Mouse (Mus musculus) left cerebral cortex, postnatal 14 days (tissue): ENCODE measurements around the gene Rpl19. TPM values are rescaled to one million over a fixed set of nuclear protein-coding genes. Genes with fewer than 3 reads are reported as not detected.
A peak's percentile ranks its signal among the peaks of the same experiment; 100 is the strongest.

Experiments used
- DNase-seq, 2 experiments: peaks; one replicate each; pipeline ENCODE4 v3.0.0; 2021 to 2022; ENCODE audit warnings: low spot score in 2 of 2, mixed read lengths in 1 of 2
- intact Hi-C: fragments of 180-260 bp; cut with DNase I; formaldehyde crosslinking; loops from one replicate; pipeline ENCODE4 v1.15.1; 2025
- total RNA-seq, 2 experiments: library from RNA; stranded (reverse); gene quantifications; 2 replicates each; pipeline ENCODE4 v1.2.3; 2021

Rpl19 gene
- total RNA-seq, 2 experiments from 2014 or later = 536 to 545 TPM

DNA sequence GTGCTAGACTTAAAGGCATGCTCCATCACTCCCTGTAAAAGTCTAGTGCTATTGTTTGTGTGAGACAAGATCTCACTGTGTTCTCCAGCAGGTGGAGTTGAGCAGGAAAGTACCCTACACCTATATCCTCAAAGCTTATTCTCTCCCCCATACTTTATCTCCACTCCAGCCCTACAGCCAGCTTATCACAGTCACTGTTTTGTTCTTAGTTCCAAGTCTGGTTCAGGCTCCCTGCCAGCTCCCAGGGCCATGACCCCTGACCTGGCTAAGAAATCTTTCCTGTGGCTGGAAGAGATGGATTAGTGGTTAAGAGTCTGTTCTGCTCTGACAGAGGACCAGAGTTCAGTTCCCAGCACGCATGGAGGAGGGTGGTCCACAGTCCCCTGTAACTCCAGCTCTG is 20.0 kb downstream of the Rpl19 start:
- DNase-seq = no peak
- intact Hi-C loops = no loop called here

DNA sequence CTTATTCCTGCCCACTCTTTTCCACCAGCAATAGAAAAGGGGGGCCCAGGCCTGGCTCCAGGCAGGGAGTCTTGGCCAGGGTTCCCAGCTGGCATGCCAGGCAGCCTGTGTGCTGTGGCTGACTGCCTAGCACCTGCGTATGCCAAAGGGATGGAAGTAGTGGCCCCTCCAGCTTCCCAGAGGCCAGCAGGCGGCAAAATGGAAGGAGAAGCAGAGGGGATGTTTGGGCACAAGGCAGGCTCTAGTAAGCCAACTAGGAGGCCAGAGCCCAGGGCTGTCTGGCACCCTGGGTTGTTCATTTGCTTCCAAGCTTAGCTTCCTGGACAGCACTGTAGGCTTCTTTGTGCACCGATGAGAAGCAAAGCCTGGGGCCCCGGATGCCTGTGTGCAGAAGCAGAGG is 21.2 kb downstream of the Rpl19 start:
- peak in 1 of 2 experiments; percentile 54 for DNase-seq
- intact Hi-C loops = no loop called here

DNA sequence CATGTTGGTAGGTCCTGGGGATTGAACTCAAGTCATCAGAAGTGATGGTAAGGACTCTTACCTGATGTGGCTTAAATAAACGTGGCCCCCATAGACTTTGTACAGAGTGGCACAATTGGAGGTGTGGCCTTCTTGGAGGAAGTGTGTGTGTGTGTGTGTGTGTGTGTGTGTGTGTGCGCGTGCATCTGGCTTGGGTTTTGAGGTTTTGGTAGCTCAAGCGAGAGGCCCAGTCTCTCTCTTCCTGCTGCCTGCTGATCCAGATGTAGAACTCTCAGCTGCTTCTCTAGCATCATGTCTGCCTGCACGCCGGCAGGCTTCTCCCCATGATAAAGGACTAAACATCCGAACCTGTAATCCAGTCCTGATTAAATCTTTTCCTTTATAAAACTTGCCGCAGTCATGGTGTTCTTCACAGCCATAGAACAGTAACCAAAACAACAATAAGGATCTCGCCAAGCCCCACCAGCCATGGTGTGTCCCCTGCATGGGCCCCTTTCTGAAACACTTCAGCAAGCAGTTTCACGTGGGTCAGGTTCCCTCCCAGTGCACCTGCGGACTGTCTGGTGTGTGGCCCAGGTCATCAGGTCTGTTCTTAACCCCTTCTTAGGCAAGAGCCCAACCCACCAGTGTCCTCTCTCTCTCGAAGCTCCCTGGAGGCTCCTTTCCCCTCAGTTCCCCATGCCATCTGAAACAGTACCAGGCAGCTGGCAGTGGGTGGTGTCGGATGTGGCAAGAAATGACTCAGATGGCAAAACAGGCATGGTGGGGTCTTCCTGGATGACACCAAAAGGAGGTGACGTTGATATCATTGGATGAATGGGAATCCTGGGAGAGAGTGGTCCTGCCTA is 23.4 kb downstream of the Rpl19 start:
- intact Hi-C loops = no loop called here
- DNase-seq = no peak

DNA sequence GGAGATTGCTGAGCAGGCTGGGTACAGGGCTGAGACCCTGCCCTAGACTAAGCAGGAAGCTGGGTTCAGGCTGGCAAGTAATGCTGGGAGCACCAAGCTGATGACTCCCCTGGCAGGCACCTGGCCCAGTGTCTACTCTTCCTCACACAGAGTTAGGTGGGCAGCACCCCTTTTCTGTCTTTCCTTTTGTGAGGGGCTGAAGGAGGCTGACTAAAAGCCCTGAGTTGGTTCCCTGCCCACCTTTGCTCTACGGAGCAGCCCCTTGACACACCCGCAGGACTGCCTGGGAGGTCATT is 24.0 kb downstream of the Rpl19 start:
- intact Hi-C loops = no loop called here
- DNase-seq = no peak

DNA sequence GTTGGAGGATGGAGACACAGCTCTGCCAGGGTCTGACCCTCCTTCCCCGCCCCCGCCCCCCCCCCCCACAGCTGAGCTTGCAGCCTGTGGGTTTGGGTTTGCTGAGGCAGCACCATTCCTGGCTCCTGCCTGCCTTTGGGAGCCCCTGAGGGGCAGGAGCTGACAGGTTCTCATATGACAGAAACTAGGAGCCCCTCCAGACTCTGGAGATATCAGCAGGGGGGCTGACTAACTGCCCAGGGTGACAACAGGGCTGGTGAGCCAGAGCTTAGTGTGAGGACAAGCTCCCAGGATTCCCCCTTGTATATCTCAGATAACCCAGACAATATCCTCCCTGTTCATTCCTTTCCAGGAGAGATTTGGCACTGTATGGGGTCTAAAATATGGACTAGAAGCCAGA is 24.4 kb downstream of the Rpl19 start:
- intact Hi-C loops = no loop called here
- no peak for DNase-seq

DNA sequence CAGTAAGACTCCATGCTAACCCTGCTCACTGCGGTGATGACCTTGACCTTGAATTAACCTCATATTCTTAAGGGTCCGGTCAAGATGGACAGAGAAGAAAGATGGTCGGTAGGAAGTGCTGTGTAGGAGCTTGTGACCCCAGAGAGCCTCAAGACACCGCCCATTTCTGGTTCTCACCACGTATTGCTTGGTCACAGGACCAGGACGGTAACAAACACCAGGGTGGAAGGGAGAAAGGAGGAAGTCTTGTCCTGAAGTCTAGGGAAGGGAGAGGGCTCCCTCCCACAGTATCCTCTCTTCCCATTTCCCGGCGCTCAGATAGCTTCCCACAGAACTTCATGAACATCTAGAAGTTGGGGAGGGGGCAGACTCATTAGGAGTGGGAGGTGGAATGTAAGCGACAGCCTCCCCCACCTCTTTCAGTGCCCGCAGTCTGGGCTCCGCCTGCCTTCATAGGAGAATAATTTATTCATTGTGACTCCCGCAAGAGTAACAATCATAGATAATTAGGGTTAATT is 25.2 kb downstream of the Rpl19 start:
- intact Hi-C loops = no loop called here
- DNase-seq = no peak

DNA sequence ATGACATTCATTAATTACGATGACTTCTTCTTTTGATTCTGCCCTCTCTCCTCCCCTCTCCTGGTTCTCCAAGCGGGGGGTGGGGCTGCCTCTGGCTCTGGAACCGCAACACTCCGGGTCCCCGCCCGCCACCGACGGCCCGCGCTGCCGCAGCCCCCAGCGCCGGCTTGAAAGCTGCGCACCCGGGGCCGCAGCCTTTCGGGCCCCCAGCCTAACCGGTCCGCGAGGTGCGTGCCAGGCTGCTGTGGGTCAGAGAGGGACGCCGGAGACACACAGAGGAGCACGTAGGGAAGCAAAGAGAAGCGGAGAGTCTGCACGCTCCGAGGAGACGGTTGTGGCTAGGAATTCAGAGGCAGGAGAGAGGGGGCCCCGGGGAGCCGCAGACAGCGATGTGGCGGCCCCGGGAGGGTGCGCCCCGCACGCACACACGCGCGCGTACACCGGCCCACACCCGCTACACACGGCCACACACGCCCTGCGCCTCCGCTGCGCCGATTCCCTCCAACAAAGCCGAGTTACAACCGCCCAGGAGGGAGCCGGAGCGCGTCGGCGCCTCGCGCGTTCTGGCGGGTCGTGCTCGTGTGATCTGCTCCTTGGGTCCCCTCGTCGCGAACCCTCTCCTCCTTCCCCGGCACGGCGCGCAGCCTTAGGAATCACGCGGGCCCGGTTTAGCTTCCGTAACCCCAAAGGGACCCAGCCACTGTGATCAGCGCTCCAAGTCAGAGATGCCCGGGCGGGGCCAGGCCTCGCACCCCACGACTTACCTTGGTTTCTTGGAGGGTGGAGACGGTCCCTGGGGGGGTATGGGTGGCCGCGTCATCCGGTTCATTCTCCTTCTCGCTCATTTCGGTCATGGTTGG is 25.8 kb downstream of the Rpl19 start:
- intact Hi-C loops = no loop called here

DNA sequence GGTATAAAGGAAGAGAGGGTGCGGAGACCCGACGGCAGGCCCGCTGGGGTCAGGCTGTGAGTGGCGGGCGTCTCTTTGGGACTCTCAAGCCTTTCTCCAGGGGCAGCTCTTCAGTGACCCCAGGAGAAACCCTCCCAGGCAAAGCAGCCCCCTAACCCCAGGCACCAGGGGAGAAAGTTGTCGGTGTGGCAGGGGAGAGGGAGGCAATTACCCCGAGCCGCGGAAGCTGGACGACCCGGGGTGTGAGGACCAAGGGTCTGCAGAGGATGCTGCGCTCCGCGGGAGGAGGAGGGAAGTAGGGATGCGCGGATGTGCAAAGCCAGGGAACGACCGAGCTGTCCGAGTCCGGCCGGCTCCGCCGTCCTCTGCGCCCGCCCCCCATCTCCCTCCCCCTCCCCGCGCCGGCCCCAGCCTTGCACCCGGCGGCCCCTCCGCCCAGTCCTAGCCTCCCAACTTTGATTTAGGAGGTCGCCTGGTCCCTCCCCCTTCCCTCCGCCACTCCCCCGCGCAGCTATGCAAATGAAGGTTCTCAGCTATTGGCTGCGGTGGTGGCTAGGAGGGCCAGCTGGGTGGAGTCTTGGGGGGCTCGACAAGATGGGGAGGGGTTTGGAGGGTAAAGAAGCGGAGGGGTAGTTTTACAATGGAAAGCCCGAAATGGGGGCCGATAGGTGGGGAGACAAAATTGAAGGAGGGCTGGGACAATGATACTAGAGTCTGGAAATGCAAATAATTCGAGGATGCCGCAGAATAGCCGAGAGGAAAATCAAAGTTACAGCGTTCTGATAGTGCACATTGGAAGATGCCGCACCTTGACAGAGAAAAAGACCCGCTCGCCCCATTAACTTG is 26.7 kb downstream of the Rpl19 start, which contains the start of gene Stac2:
Gene Stac2 (minus strand): TSS at position 474 of the 846 bp plus-strand sequence.
- intact Hi-C loops = no loop called here
- peak in 1 of 2 experiments; percentile 67 for DNase-seq

More for the DNA sequence above, 25.8 kb downstream of the Rpl19 start:
- no peak for DNase-seq

DNA sequence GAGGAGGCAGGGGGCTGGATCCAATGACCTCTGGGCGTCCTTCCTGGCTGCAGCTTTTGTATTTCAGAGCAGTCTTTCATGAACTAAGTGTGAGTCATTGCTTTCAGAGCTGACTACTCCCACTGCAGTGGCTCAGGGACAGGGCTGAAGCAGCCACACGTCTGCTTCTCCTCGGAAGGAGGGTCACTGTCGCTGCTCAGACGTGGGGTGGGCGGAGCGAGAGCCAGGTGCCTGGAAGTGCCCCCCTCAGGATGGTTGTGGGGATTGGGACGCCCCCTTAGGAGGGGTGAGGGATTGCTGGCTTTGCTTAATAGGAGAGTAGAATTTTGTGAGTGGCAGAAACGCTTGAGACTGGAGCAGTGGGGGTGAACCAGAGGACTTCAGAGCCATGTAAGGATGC is 31.0 kb downstream of the Rpl19 start:
- intact Hi-C loops = no loop called here
- DNase-seq = no peak

DNA sequence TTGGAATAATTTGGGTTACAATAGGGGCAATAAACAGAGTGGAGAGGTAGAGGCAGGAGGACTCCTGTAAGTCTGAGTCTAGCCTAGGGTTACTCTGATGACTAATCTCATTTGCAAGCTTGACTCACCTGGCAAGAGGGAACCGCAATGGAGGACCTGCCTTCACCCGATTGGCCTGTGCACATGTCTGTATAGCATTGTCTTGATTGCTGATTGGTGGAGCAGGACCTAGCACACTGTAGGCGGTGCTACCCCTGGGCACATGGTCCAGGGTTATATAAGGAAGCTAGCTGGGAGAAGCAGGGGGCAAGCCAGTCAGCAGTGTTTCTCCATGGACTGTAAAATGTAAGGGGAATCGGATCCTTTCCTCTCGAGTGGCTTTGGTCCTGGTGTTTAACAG is 31.5 kb downstream of the Rpl19 start:
- DNase-seq = peak in 1 of 2 experiments; percentile 58
- intact Hi-C loops = no loop called here

DNA sequence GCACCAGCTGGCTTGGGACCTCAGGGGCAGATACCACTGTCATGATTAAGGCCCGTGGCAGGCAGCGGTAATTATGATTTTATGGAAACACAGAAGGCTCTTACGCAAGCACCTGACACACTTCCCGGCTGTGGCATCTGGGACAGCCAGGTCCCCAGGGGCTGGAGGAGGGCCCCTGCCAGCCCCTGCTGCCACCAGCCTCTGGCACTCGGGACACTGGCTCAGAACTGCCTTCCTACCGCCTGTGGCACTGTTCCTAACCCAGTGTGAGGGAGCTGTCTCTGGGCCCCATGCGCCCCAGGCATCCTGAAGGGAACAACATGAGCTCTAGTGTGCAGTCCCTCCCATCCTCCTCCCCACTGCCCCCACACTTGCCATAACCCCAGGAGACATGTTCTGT is 33.2 kb downstream of the Rpl19 start:
- intact Hi-C loops = no loop called here
- DNase-seq = no peak

DNA sequence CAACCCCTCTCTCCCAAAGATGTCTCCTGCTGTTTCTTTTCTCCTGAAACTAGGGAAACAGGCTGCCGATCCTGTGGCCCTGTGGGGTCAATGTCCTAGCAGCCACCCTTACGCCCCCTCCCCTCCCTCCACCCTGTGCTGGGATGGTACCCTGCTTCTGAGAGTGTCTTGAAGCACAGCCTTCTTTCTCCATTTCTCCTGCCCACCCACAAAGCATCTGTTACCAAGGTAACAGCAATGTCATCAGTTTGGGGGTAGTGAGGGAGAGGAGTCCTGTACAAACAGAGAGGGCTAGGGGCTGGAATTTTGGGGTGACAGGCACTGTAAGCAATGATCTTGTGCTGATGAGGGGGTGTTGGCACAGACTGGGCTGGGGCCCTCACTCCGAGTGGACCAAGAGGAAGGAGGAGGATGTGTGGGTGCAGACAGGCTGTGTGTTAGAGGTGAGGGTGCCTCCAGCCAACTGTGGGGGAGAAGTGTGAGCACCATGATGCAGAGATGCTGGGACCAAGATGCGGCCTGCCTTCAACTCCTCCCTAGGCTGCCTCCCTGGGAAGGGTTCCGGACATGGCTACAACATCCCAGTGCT is 33.7 kb downstream of the Rpl19 start:
- DNase-seq = peak in 1 of 2 experiments; percentile 29
- intact Hi-C loops = no loop called here

DNA sequence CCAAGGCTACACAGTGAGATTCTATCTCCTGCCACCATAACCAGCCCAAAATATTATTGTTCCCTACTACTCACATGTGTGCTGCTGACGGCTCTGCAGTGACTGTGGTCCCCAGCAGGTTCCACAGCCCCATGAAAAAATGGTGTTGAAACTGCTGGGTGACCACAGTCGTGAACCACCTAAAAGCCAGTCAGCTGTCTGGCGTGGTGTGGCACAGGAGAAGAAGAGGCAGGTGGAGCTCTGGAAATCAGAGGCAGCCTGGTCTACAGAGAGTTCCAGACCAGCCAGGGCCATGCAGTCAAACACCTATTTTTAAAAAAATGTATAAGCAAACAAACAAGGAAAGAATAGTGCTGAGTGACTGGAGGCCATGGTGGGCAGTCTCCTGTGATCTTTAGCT is 34.9 kb downstream of the Rpl19 start:
- DNase-seq = no peak
- intact Hi-C loops = no loop called here

DNA sequence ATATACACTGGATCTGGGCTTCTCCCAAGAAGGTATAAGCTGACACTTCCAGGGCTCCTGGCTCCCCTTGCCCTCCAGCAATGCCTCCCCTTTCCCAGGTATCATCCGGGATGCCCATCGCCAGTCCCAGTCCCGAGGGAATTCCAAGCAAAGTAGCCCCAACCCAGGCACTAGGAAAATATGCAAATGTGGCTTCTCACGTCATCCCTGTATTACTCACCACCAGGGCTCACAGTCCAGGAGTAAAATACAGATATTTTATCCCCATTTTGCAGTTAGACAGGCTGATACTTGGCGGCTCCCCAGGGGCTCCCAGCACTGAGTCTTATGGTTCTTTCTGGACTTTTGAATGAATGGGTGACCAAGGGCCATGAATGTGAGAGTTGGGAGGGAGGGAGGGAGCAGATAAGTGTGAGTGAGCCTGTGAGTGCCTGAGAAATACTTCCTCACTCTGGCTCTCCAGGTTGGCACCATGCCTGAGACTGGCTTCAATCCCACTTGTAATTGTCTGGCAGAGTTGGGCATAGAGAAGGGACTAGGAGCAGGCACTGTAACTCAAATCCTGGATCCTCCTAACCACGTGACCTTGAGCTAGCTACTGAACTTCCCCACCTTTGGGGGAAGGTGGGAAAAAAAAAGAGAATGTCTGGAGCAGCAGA is 35.5 kb downstream of the Rpl19 start:
- intact Hi-C loops = no loop called here
- peak in 1 of 2 experiments; percentile 54 for DNase-seq

DNA sequence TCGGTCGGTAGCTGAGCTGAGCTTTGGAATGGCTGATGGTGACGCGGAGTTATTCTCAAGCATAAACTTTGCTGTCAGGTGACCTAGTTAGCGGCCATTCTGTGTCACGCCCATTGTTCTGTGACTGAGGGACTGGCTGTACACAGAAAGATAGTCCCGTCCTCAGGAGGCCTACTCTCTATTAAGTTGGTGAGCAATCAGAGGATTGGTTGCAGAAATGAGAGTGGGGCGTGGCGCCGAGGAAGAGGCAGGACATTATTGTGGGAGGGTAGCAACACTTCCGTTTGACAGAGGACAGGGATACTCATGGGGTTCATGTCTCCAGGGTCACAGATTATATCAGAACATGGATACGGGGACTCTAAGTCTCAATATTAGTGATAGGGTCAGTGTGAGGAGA is 39.7 kb downstream of the Rpl19 start:
- no peak for DNase-seq
- intact Hi-C loops = no loop called here

DNA sequence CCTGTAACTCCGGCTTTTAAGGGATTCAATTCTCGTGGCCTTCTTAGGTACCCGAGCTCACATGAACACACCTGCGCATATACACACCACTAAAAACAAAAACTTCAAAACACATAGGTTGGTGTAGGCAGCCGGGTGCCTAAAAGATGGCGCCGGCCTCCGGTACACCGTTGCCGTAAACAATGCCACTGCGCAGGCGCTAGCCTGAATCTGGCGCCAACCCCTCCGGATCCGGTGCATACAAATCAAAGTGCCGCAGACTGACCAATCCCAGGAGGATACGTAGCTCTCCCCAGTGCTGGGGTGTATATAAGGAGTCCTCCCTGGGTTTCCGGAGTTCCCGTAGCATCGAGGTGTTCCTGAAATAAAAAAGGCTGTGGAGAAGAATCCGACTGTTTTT is 40.7 kb downstream of the Rpl19 start:
- intact Hi-C loops = no loop called here
- no peak for DNase-seq

DNA sequence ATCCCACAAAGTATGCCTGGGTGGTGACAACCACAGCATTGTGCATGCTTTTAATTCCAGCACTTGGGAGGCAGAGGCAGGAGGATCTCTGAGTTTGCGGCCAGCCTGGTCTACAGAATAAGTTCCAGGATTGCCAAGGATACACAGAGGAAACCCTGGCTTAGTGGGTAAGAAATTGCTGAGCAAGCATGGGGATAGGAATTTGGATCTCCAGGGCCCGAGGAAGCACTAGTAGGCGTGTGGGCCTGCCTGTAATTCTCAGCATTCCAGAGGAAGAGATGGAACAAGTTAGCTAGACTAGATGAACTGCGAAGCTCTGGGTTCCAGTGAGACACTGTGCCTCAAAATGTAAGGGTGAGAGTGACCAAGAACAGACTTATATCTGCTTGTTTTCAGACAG is 46.9 kb downstream of the Rpl19 start:
- DNase-seq = no peak
- intact Hi-C loops = no loop called here

DNA sequence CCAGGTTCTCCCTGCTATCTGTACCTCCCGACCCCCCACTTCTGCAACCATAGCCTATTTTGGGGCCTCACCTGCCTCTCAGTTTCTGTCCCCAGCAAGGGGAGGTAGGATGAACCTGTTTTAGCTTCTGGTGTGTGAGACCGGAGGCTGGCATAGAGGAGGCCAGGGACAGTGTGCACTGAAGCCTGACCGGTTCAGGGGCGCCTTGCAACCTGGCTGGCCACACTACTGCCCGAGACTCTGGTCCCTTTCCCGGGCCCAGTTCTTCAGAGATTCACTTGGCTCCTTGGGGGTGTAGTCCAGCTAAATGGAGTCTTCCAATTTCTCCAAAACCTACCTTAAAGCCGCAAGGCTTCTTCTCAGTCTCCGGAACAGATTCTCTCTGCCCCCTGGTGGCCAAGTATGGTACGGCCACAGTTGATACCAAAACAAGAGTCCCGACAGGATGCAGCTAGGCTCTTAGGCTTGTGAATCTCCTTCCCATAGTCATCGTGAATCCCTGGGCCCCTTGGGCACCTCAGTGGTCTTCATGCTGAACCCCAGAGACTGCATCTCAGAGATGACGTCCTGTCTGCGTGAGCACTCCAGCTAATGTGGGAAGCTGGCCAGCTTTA is 48.8 kb downstream of the Rpl19 start:
- DNase-seq = peak; percentile 94 to 96
- intact Hi-C loops = loop anchor here (1.0 kb wide), 1 partner anchor 44 kb away; no protein-coding TSS in a partner anchor
